ENCODE assay signal across 14 mouse cellular contexts in the genomic region with DNA sequence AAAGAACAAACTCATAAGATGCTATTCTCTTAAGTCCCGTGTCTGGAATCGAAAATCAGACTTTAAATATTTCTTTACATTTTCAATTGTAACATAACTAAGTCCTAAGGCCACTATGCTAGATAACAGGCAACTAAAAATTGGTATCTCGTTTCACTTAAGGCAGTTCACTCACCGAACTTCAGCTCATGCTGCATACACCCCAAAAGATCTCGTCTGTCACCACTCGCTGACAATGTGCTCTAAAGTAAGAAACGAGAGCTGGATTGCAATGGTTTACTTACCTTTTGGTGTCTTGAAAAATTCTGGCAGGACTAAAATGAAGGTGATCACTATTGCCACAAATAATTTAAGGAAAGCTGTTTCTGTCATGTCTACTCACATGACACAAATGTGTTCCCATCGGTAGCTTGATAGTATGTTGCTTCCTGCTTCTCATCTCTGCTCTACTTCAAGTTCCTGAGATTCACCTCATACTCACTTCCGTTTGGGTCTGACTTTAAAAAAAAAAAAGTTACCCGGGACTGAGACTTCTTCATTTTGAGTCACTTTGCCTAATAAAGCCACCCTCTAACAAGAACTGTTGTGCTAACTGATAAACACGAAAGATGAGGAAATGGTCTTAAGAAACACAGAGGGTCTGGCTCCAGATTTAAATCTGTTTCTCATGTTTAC. TPM values are rescaled to one million over a fixed set of nuclear protein-coding genes. Genes with fewer than 3 reads are reported as not detected.
DNase-seq lines count a peak whose midpoint lies in the region; ATAC-seq lines count a peak whose summit lies in the region.
"Had no signal": no experiment of that assay in that cellular context is flagged by ENCODE, and none has a peak within 500 bp of the region (broad histone marks: within the 10 kb centered on the region; RNA-seq: fewer than 3 reads in every experiment).

No protein-coding gene starts in this region.

- H3K9me3 ChIP-seq in lung, embryonic 16.5 days (ENCODE audit: control insufficient read depth, low read length): no peaks in the 10 kb centered on the region
- H3K9me3 ChIP-seq: heart, embryonic 13.5 days; limb, embryonic 13.5 days had no signal

- 48% methylated on average over 11 of the region's 11 CpGs for WGBS in lung, embryonic 16.5 days

- peak overlapping the region; percentile 29 for H3K4me2 ChIP-seq in lung, embryonic 16.5 days (ENCODE audit: low read depth, low read length)
- H3K4me2 ChIP-seq: heart, embryonic 13.5 days; limb, embryonic 13.5 days had no signal

- peaks cover 7% of the 10 kb centered on the region; the same call in 1 of the 2 replicates for H3K4me1 ChIP-seq in lung, embryonic 16.5 days (replicated peaks; ENCODE audit: control insufficient read depth, insufficient read depth, low read length)

- no peaks in the 10 kb centered on the region for H3K27me3 ChIP-seq in lung, embryonic 16.5 days (ENCODE audit: control insufficient read depth, insufficient read depth, low read depth, low read length)
- H3K27me3 ChIP-seq: heart, embryonic 13.5 days; limb, embryonic 13.5 days had no signal

- no peak overlapping the region for H3K9ac ChIP-seq in lung, embryonic 16.5 days (ENCODE audit: low read length)
- H3K9ac ChIP-seq: heart, embryonic 13.5 days; limb, embryonic 13.5 days had no signal

- no peak for ATAC-seq in lung, embryonic 16.5 days (ENCODE audit: low read depth)
- ATAC-seq in granulocyte monocyte progenitor cell, adult 5-6 weeks (replicated peaks; ENCODE audit: poor library complexity, severe bottlenecking): peak; percentile 75
- peak; percentile 82 for ATAC-seq in megakaryocyte progenitor cell, adult 5-6 weeks (replicated peaks; ENCODE audit: poor library complexity)

- H3K27ac ChIP-seq in lung, embryonic 16.5 days (ENCODE audit: low read length): 0 out of 2 replicates have a peak overlapping the region, but pooled peaks have one; percentile 12
- H3K27ac ChIP-seq: heart, embryonic 13.5 days; limb, embryonic 13.5 days had no signal

- no peak for DNase-seq in lung, adult 18-20 months
- peak; percentile 11 to 19 for DNase-seq in CD8-positive naive resting alpha-beta T cell, adult 2 months (ENCODE audit: low read depth in 2 of 2, low spot score in 2 of 2)
- no peak for DNase-seq in cerebellum, postnatal 36 days
- no peak for DNase-seq in left cerebral cortex, adult 11 months (ENCODE audit: low spot score)
- no peak for DNase-seq in testis, postnatal 14 days (ENCODE audit: low spot score)
- DNase-seq: cerebellum, adult 9-11 months; kidney, adult 2 months; layer of hippocampus, adult 9-11 months; right cerebral cortex, postnatal 14 days had no signal

- no peak overlapping the region for H3K4me3 ChIP-seq in lung, embryonic 16.5 days (ENCODE audit: low read length)
- H3K4me3 ChIP-seq: heart, embryonic 13.5 days; limb, embryonic 13.5 days had no signal

- no peaks in the 10 kb centered on the region for H3K36me3 ChIP-seq in lung, embryonic 16.5 days (ENCODE audit: control insufficient read depth, insufficient read depth, low read length)
- H3K36me3 ChIP-seq: heart, embryonic 13.5 days; limb, embryonic 13.5 days had no signal

RNA-seq across cellular contexts. Expression of a gene that starts 0.6 kb away (rescaled TPM):
- polyA plus RNA-seq in lung, embryonic 16.5 days (2015; fragmentation: Nextera tagmentation; extraction: Ambion mirVana): 0.55 and 0.77 TPM in 2 replicates
- 38.6 and 42.1 TPM in 2 replicates for total RNA-seq in granulocyte monocyte progenitor cell, adult 5-6 weeks (2014; fragmentation: Nextera tagmentation)
- 49.4 and 62.3 TPM in 2 replicates for total RNA-seq in granulocyte monocyte progenitor cell, adult 5-6 weeks (2017)
- 29.2 and 30.6 TPM in 2 replicates for total RNA-seq in megakaryocyte progenitor cell, adult 5-6 weeks (2015)
- 38.0 and 41.3 TPM in 2 replicates for total RNA-seq in megakaryocyte progenitor cell, adult 5-6 weeks (2017)
- polyA plus RNA-seq: heart, embryonic 13.5 days had no signal

RNA-seq across cellular contexts. Expression of a gene that starts 16.0 kb away (rescaled TPM):
- 19.7 and 24.9 TPM in 2 replicates for polyA plus RNA-seq in lung, embryonic 16.5 days (2015; fragmentation: Nextera tagmentation; extraction: Ambion mirVana)
- total RNA-seq in granulocyte monocyte progenitor cell, adult 5-6 weeks (2014; fragmentation: Nextera tagmentation): 96.8 and 101 TPM in 2 replicates
- total RNA-seq in granulocyte monocyte progenitor cell, adult 5-6 weeks (2017): 73.9 and 75.1 TPM in 2 replicates
- total RNA-seq in megakaryocyte progenitor cell, adult 5-6 weeks (2015): 84.6 and 87.6 TPM in 2 replicates
- 49.1 and 58.1 TPM in 2 replicates for total RNA-seq in megakaryocyte progenitor cell, adult 5-6 weeks (2017)

Comparison
In these comparisons a context has a peak if more than half of its experiments do, and no peak if none do; other contexts are left out.
1. DNase-seq: peak in CD8-positive naive resting alpha-beta T cell, adult 2 months (2 of 2); none in lung, adult 18-20 months (0 of 2), cerebellum, postnatal 36 days (0 of 2), left cerebral cortex, adult 11 months (single experiment) and testis, postnatal 14 days (single experiment).